Mouse (Mus musculus): ENCODE results near the gene Arhgap42.

DNA sequence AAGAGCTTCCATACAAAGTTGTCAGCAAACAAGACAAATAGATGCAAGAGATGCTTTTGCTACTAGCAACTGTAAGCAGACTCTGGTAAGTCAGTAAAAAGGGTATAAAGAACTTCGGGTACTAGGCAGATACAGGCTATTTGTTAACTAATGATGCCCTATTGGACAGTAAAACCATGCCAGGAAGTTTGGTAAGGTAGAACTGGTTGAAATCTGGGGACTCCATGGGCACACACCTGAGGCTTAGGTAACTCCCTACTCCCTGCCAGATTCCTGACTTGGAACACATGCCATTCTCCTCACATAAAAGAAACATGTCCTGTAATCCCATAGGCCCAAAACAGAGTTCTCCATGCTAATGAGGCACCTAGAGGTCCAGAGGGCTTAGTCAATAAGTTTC, 142.1 kb downstream of the Arhgap42 start:
- TF ChIP-seq CTCF (conservative IDR thresholded peaks at IDR 0.05; ENCODE audit: low read length), result no peak
- no peak for TF ChIP-seq NANOG (IDR thresholded peaks at IDR 0.05; ENCODE audit: borderline replicate concordance, low read length)
- TF ChIP-seq POU5F1 (IDR thresholded peaks at IDR 0.05; ENCODE audit: borderline replicate concordance, low read length), result no peak

Data from E14TG2a.4 (cell line).